Comparison of ENCODE assay signal across 8 mouse cellular contexts in the genomic region with DNA sequence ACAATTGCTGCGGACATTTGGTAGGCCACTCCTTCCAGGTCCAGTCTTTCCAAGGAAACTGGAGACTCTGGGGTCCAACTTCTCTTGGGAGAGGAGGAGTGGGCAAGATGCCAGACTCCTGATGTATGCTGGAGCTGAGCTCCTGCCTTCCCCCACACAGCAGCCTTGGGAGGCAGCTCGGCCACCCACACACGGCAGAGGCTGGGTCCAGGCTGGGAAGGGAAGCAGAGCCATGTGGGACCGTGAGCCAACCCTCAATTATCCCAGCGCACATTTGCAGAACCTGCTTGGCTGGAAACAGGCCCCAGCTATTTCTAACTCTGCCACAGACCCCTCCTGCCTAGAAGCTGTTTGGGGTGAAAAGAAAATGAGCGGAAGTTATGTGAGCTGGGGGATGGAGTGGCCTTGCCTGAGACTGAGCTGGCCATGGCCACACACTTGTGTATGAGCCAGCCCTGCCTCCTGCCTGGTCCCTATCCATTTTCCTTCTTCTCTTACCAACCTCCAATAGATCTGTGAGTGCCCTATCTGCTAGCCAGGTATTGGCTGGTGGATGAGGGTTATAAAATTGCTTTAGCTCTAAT.
DNase-seq lines count a peak whose midpoint lies in the region; ATAC-seq and TF ChIP-seq lines count a peak whose summit lies in the region.

No protein-coding gene starts in this region.

- peak; percentile 62; the same call in 1 of the 2 replicates for ATAC-seq in hindbrain, postnatal 0 days
- ATAC-seq in limb, embryonic 14.5 days (ENCODE audit: low FRiP score, low read depth), result peak; percentile 57; the same call in 1 of the 2 replicates
- no peak for ATAC-seq in erythroblast, adult 5-6 weeks (replicated peaks; ENCODE audit: low FRiP score, poor library complexity, severe bottlenecking)

- TF ChIP-seq POLR2A in cerebellum, adult 2 months (IDR thresholded peaks at IDR 0.05; ENCODE audit: borderline replicate concordance, insufficient read depth, low read length), result no peak
- TF ChIP-seq POLR2A in lung, adult 2 months (IDR thresholded peaks at IDR 0.05; ENCODE audit: borderline replicate concordance, extremely low read depth, low read depth, low read length), result no peak
- no peak for TF ChIP-seq POLR2A in limb, embryonic 14.5 days (IDR thresholded peaks at IDR 0.05; ENCODE audit: borderline replicate concordance, extremely low read depth, insufficient read depth, insufficient read length)

- H3K27me3 ChIP-seq in cerebellum, adult 2 months (ENCODE audit: control insufficient read depth, insufficient read depth, low read length), result no peaks in the 10 kb centered on the region
- H3K27me3 ChIP-seq in hindbrain, postnatal 0 days (ENCODE audit: insufficient read depth, low read length), result no peaks in the 10 kb centered on the region
- H3K27me3 ChIP-seq in limb, embryonic 14.5 days (ENCODE audit: control insufficient read depth, insufficient read depth, low read length), result no peaks in the 10 kb centered on the region

- H3K4me2 ChIP-seq in hindbrain, postnatal 0 days (ENCODE audit: low read depth, low read length), result no peak overlapping the region
- no peak overlapping the region for H3K4me2 ChIP-seq in limb, embryonic 14.5 days (replicated peaks; ENCODE audit: low read depth, low read length, severe bottlenecking)

- no peak overlapping the region for H3K27ac ChIP-seq in cerebellum, adult 2 months (ENCODE audit: insufficient read depth, low read length)
- H3K27ac ChIP-seq in hindbrain, postnatal 0 days, result no peak overlapping the region
- H3K27ac ChIP-seq in limb, embryonic 14.5 days (replicated peaks; ENCODE audit: low read depth, low read length), result no peak overlapping the region; the same call in 1 of the 2 replicates

- TF ChIP-seq CTCF in cerebellum, adult 2 months (IDR thresholded peaks at IDR 0.05; ENCODE audit: borderline replicate concordance, insufficient read depth, low read depth, low read length), result no peak
- no peak for TF ChIP-seq CTCF in lung, adult 2 months (IDR thresholded peaks at IDR 0.05; ENCODE audit: insufficient read depth, low read length)
- no peak for TF ChIP-seq CTCF in hindbrain, postnatal 0 days (IDR thresholded peaks at IDR 0.05; ENCODE audit: low read depth)

- H3K36me3 ChIP-seq in hindbrain, postnatal 0 days (ENCODE audit: insufficient read depth, low read length), result no peaks in the 10 kb centered on the region; the same call in 1 of the 2 replicates
- peaks cover 13% of the 10 kb centered on the region for H3K36me3 ChIP-seq in limb, embryonic 14.5 days (ENCODE audit: control insufficient read depth, insufficient read depth, low read length)

- 59% methylated on average over 6 of the region's 6 CpGs for WGBS in cerebellum, adult 2 months
- WGBS in lung, adult 2 months, result 57% methylated on average over 6 of the region's 6 CpGs
- 32% methylated on average over 6 of the region's 6 CpGs for WGBS in hindbrain, postnatal 0 days
- 15% methylated on average over 6 of the region's 6 CpGs for WGBS in limb, embryonic 14.5 days

- H3K9ac ChIP-seq in hindbrain, postnatal 0 days (replicated peaks; ENCODE audit: low read length), result no peak overlapping the region
- H3K9ac ChIP-seq in limb, embryonic 14.5 days (ENCODE audit: low read depth, low read length, severe bottlenecking), result no peak overlapping the region

- H3K4me1 ChIP-seq in cerebellum, adult 2 months (ENCODE audit: control insufficient read depth, insufficient read depth, low read length), result no peaks in the 10 kb centered on the region; the same call in 1 of the 2 replicates
- no peaks in the 10 kb centered on the region for H3K4me1 ChIP-seq in lung, adult 2 months (ENCODE audit: control insufficient read depth, insufficient read depth, low read length)
- H3K4me1 ChIP-seq in hindbrain, postnatal 0 days (ENCODE audit: insufficient read depth, low read length), result peaks cover 10% of the 10 kb centered on the region; the same call in 1 of the 2 replicates
- H3K4me1 ChIP-seq in limb, embryonic 14.5 days (ENCODE audit: control insufficient read depth, insufficient read depth, low read length), result peaks cover 17% of the 10 kb centered on the region

- H3K4me3 ChIP-seq in cerebellum, adult 2 months (replicated peaks; ENCODE audit: insufficient read depth, low read depth, low read length), result no peak overlapping the region
- H3K4me3 ChIP-seq in lung, adult 2 months (replicated peaks; ENCODE audit: extremely low read depth, low read depth, low read length), result no peak overlapping the region
- no peak overlapping the region for H3K4me3 ChIP-seq in hindbrain, postnatal 0 days (ENCODE audit: low read length)
- no peak overlapping the region for H3K4me3 ChIP-seq in limb, embryonic 14.5 days (replicated peaks; ENCODE audit: low read length)

- no peaks in the 10 kb centered on the region for H3K9me3 ChIP-seq in hindbrain, postnatal 0 days (ENCODE audit: low read length)
- no peaks in the 10 kb centered on the region for H3K9me3 ChIP-seq in limb, embryonic 14.5 days (ENCODE audit: control insufficient read depth, low read length)

- peak; percentile 36 to 60 for DNase-seq in cerebellum, postnatal 10 days
- no peak for DNase-seq in cerebellum, adult 2 months
- peak; percentile 46 for DNase-seq in lung, postnatal 10 days
- no peak for DNase-seq in lung, adult 2 months
- peak; percentile 66 for DNase-seq in hindbrain, postnatal 0 days (ENCODE audit: low spot score)
- peak; percentile 54 for DNase-seq in limb, embryonic 14.5 days (ENCODE audit: low spot score)
- no peak for DNase-seq in retina, embryonic 14.5 days (ENCODE audit: low spot score)

Comparison
In these comparisons a context has a peak if more than half of its experiments do, and no peak if none do; other contexts are left out.
1. DNase-seq: peak in cerebellum, postnatal 10 days (2 of 2), lung, postnatal 10 days (single experiment), hindbrain, postnatal 0 days (single experiment) and limb, embryonic 14.5 days (single experiment); none in cerebellum, adult 2 months (0 of 2), lung, adult 2 months (single experiment) and retina, embryonic 14.5 days (single experiment).